Mouse (Mus musculus): ENCODE data around the gene Copg1. TPM values are rescaled to one million over a fixed set of nuclear protein-coding genes. Genes with fewer than 3 reads are reported as not detected.
A peak's percentile ranks its signal among the peaks of the same experiment; 100 is the strongest.

Copg1 gene
- 10 to 100 TPM; 28.6 to 28.7 TPM for total RNA-seq (2021)
- long read RNA-seq, experiment 1, full-length matches to known transcripts: 14 of 19 reads
- long read RNA-seq, experiment 1, partial matches to known transcripts: 3 of 19 reads
- long read RNA-seq, experiment 1, other reads (novel, unspliced or antisense): 2 of 19 reads
- long read RNA-seq, experiment 2, full-length matches to known transcripts: 21 of 35 reads
- long read RNA-seq, experiment 2, partial matches to known transcripts: 10 of 35 reads
- long read RNA-seq, experiment 2, other reads (novel, unspliced or antisense): 4 of 35 reads

- intact Hi-C loops (cut with DNase I): loop anchor here (5.0 kb wide), 1 partner anchor 45 kb away; no protein-coding TSS in a partner anchor
- peak; percentile 100 for DNase-seq
These were observed at the start of gene Copg1 for GRCm38 (mm10) chr6:87887594-87888233. Copg1 (plus strand) TSS chr6:87887814.

- peak; percentile 86 to 90 for DNase-seq
- intact Hi-C loops (cut with DNase I): no loop called here
These were observed 48.9 kb upstream of the Copg1 start, which contains the start of gene Isy1 for GRCm38 (mm10) chr6:87838551-87839197. Isy1 (minus strand) TSS chr6:87838798.

GRCm38 (mm10) chr6:87839797-87840341 is 47.7 kb upstream of the Copg1 start:
- intact Hi-C loops (cut with DNase I): loop anchor here (5.0 kb wide), 1 partner anchor 47 kb away; the partner anchor contains the start of gene Copg1
- DNase-seq: no peak

- intact Hi-C loops (cut with DNase I): loop anchor here (5.0 kb wide), 1 partner anchor 46 kb away; the partner anchor contains the start of gene Copg1
- DNase-seq: no peak
These were observed 46.0 kb upstream of the Copg1 start for GRCm38 (mm10) chr6:87841635-87842034.

GRCm38 (mm10) chr6:87842254-87842653 is 45.4 kb upstream of the Copg1 start:
- DNase-seq: no peak
- intact Hi-C loops (cut with DNase I): loop anchor here (5.0 kb wide), 1 partner anchor 45 kb away; the partner anchor contains the start of gene Copg1

- no peak for DNase-seq
- intact Hi-C loops (cut with DNase I): no loop called here
These were observed 42.5 kb upstream of the Copg1 start for GRCm38 (mm10) chr6:87845031-87845695.

- no peak for DNase-seq
- intact Hi-C loops (cut with DNase I): no loop called here
These were observed 40.8 kb upstream of the Copg1 start for GRCm38 (mm10) chr6:87846813-87847212.

- DNase-seq: no peak
- intact Hi-C loops (cut with DNase I): no loop called here
These were observed 37.8 kb upstream of the Copg1 start for GRCm38 (mm10) chr6:87849780-87850154.

- peak in 1 of 2 experiments; percentile 38 for DNase-seq
- intact Hi-C loops (cut with DNase I): no loop called here
These were observed 37.3 kb upstream of the Copg1 start for GRCm38 (mm10) chr6:87850155-87850899.

GRCm38 (mm10) chr6:87850900-87851614 is 36.6 kb upstream of the Copg1 start, which contains the start of gene Cnbp:
Cnbp (minus strand) TSS chr6:87851106.
- peak; percentile 96 to 97 for DNase-seq
- intact Hi-C loops (cut with DNase I): no loop called here

- intact Hi-C loops (cut with DNase I): no loop called here
- DNase-seq: no peak
These were observed 35.7 kb upstream of the Copg1 start for GRCm38 (mm10) chr6:87851871-87852270.

GRCm38 (mm10) chr6:87853446-87853845 is 34.2 kb upstream of the Copg1 start:
- intact Hi-C loops (cut with DNase I): no loop called here
- no peak for DNase-seq

GRCm38 (mm10) chr6:87857071-87857470 is 30.5 kb upstream of the Copg1 start:
- DNase-seq: no peak
- intact Hi-C loops (cut with DNase I): no loop called here

- intact Hi-C loops (cut with DNase I): no loop called here
- no peak for DNase-seq
These were observed 21.4 kb upstream of the Copg1 start for GRCm38 (mm10) chr6:87866211-87866610.

- no peak for DNase-seq
- intact Hi-C loops (cut with DNase I): no loop called here
These were observed 20.4 kb upstream of the Copg1 start for GRCm38 (mm10) chr6:87867256-87867655.

- peak; percentile 92 to 96 for DNase-seq
- intact Hi-C loops (cut with DNase I): no loop called here
These were observed 18.6 kb upstream of the Copg1 start for GRCm38 (mm10) chr6:87868871-87869506.

- intact Hi-C loops (cut with DNase I): no loop called here
- DNase-seq: no peak
These were observed 17.2 kb upstream of the Copg1 start for GRCm38 (mm10) chr6:87870440-87870839.

GRCm38 (mm10) chr6:87871240-87871639 is 16.4 kb upstream of the Copg1 start:
- no peak for DNase-seq
- intact Hi-C loops (cut with DNase I): no loop called here

GRCm38 (mm10) chr6:87873104-87873503 is 14.5 kb upstream of the Copg1 start:
- peak in 1 of 2 experiments; percentile 56 for DNase-seq
- intact Hi-C loops (cut with DNase I): no loop called here

Measured in gastrocnemius, postnatal 36 days (tissue).